Comparison of ENCODE assay signal across 9 mouse cellular contexts in genomic region chr19:23901177-23901576, GRCm38 (mm10).
DNase-seq lines count a peak whose midpoint lies in the region; ATAC-seq and TF ChIP-seq lines count a peak whose summit lies in the region.
"Had no signal": no experiment of that assay in that cellular context is flagged by ENCODE, and none has a peak within 500 bp of the region (broad histone marks: within the 10 kb centered on the region; RNA-seq: fewer than 3 reads in every experiment).

No protein-coding gene starts in this region.

- peak in 2 of 3 experiments; percentile 17 to 42; a peak in 3 of 6 replicates for TF ChIP-seq CTCF in MEL (IDR thresholded peaks at IDR 0.05 in 2 of 3, conservative IDR thresholded peaks at IDR 0.05 in 1 of 3; ENCODE audit: control insufficient read depth in 1 of 3, insufficient read depth in 1 of 3, low read depth in 2 of 3, low read length in 3 of 3, poor library complexity in 1 of 3, severe bottlenecking in 1 of 3)
- TF ChIP-seq CTCF in gastrocnemius, adult 2 months (IDR thresholded peaks at IDR 0.05) = peak; percentile 82

- TF ChIP-seq EP300 in MEL (IDR thresholded peaks at IDR 0.05; ENCODE audit: low read depth in 1 of 2, low read length in 2 of 2) = no peak

- H3K9ac ChIP-seq in heart, embryonic 11.5 days (ENCODE audit: low read depth, low read length) = no peak overlapping the region
- no peak overlapping the region for H3K9ac ChIP-seq in MEL (ENCODE audit: control insufficient read depth, low read depth, low read length, poor library complexity, severe bottlenecking)
- no peak overlapping the region for H3K9ac ChIP-seq in midbrain, embryonic 15.5 days
- H3K9ac ChIP-seq: neural tube, embryonic 13.5 days had no signal

- no peak for TF ChIP-seq RAD21 in MEL (IDR thresholded peaks at IDR 0.05; ENCODE audit: low read depth, low read length)

- H3K36me3 ChIP-seq in heart, embryonic 11.5 days (ENCODE audit: control insufficient read depth, insufficient read depth, low read length) = no peaks in the 10 kb centered on the region
- no peaks in the 10 kb centered on the region for H3K36me3 ChIP-seq in MEL (ENCODE audit: control insufficient read depth in 1 of 2, insufficient read depth in 2 of 2, low read length in 2 of 2)
- H3K36me3 ChIP-seq in midbrain, embryonic 15.5 days (replicated peaks) = no peaks in the 10 kb centered on the region
- H3K36me3 ChIP-seq: neural tube, embryonic 13.5 days had no signal

- intact Hi-C loops in heart, postnatal 10 days (cut with DNase I) = loop anchor here (1.0 to 2.0 kb wide), 2 partner anchors 40 to 60 kb away; no protein-coding TSS in a partner anchor
- intact Hi-C loops in gastrocnemius, adult 2 months (cut with DNase I) = loop anchor here (1.0 kb wide), 2 partner anchors 39 to 60 kb away; no protein-coding TSS in a partner anchor

- H3K27me3 ChIP-seq in heart, embryonic 11.5 days (ENCODE audit: control insufficient read depth, insufficient read depth, low read length) = no peaks in the 10 kb centered on the region
- no peaks in the 10 kb centered on the region for H3K27me3 ChIP-seq in MEL (ENCODE audit: control insufficient read depth in 1 of 2, insufficient read depth in 2 of 2, low read length in 2 of 2)
- H3K27me3 ChIP-seq in midbrain, embryonic 15.5 days (replicated peaks) = no peaks in the 10 kb centered on the region
- H3K27me3 ChIP-seq: neural tube, embryonic 13.5 days had no signal

- H3K27ac ChIP-seq in heart, embryonic 11.5 days (ENCODE audit: low read depth, low read length) = no peak overlapping the region
- no peak overlapping the region for H3K27ac ChIP-seq in MEL (ENCODE audit: control insufficient read depth, low read depth, low read length)
- no peak overlapping the region for H3K27ac ChIP-seq in gastrocnemius, adult 2 months
- H3K27ac ChIP-seq in midbrain, embryonic 15.5 days = no peak overlapping the region
- H3K27ac ChIP-seq: neural tube, embryonic 13.5 days had no signal

- no peak overlapping the region for H3K4me2 ChIP-seq in heart, embryonic 11.5 days
- H3K4me2 ChIP-seq in midbrain, embryonic 15.5 days = no peak overlapping the region
- H3K4me2 ChIP-seq: neural tube, embryonic 13.5 days had no signal

- 64% methylated on average over 3 of the region's 3 CpGs for WGBS in heart, embryonic 11.5 days (ENCODE audit: insufficient replicate concordance)
- WGBS in midbrain, embryonic 15.5 days = 66% methylated on average over 3 of the region's 3 CpGs

- H3K4me3 ChIP-seq in heart, embryonic 11.5 days (ENCODE audit: low read depth, low read length) = no peak overlapping the region
- no peak overlapping the region for H3K4me3 ChIP-seq in MEL (ENCODE audit: control insufficient read depth in 1 of 2, insufficient read depth in 1 of 2, low read depth in 2 of 2, low read length in 2 of 2)
- H3K4me3 ChIP-seq in gastrocnemius, adult 2 months = no peak overlapping the region
- no peak overlapping the region for H3K4me3 ChIP-seq in midbrain, embryonic 15.5 days
- H3K4me3 ChIP-seq: neural tube, embryonic 13.5 days had no signal

- H3K79me2 ChIP-seq in MEL (ENCODE audit: control insufficient read depth, insufficient read depth, low read length, poor library complexity) = no peaks in the 10 kb centered on the region

- ATAC-seq in heart, embryonic 11.5 days (replicated peaks; ENCODE audit: insufficient number of reproducible peaks, low FRiP score, low TSS enrichment) = no peak
- ATAC-seq in midbrain, embryonic 15.5 days (replicated peaks) = no peak

- DNase-seq in heart, postnatal 10 days = peak; percentile 35 to 50
- DNase-seq in 3T3-L1 (ENCODE audit: low read depth, low spot score) = peak; percentile 48
- DNase-seq in MEL (ENCODE audit: low read depth, low spot score) = peak; percentile 2
- DNase-seq in gastrocnemius, adult 2 months = peak; percentile 64
- DNase-seq in lung, postnatal 10 days = peak; percentile 67
- no peak for DNase-seq in frontal cortex, postnatal 25 days (ENCODE audit: low spot score in 2 of 2)

- H3K9me3 ChIP-seq in heart, embryonic 11.5 days (replicated peaks; ENCODE audit: control insufficient read depth, low read length) = no peaks in the 10 kb centered on the region
- no peaks in the 10 kb centered on the region for H3K9me3 ChIP-seq in MEL (replicated peaks; ENCODE audit: insufficient read depth, low read length)
- H3K9me3 ChIP-seq in midbrain, embryonic 15.5 days = no peaks in the 10 kb centered on the region
- H3K9me3 ChIP-seq: neural tube, embryonic 13.5 days had no signal

- TF ChIP-seq POLR2A in MEL (IDR thresholded peaks at IDR 0.05; ENCODE audit: control insufficient read depth in 1 of 2, insufficient read depth in 1 of 2, low read depth in 1 of 2, low read length in 2 of 2, poor library complexity in 1 of 2) = no peak

- no peaks in the 10 kb centered on the region for H3K4me1 ChIP-seq in heart, embryonic 11.5 days (ENCODE audit: control insufficient read depth, insufficient read depth, low read length)
- H3K4me1 ChIP-seq in MEL (ENCODE audit: control insufficient read depth in 1 of 2, insufficient read depth in 2 of 2, low read length in 2 of 2) = no peaks in the 10 kb centered on the region
- peaks cover 32% of the 10 kb centered on the region for H3K4me1 ChIP-seq in midbrain, embryonic 15.5 days

TF ChIP-seq in MEL, 35 proteins besides CTCF, POLR2A, EP300 and RAD21:
- TF ChIP-seq RCOR1 (IDR thresholded peaks at IDR 0.05; ENCODE audit: low read depth, low read length) (no peak), SMC3 (IDR thresholded peaks at IDR 0.05; ENCODE audit: low read depth, low read length) (0 out of 2 replicates have a peak, but pooled peaks have one; percentile 6)

Comparison
In these comparisons a context has a peak if more than half of its experiments do, and no peak if none do; other contexts are left out.
1. DNase-seq: peak in heart, postnatal 10 days (2 of 2), 3T3-L1 (single experiment), MEL (single experiment), gastrocnemius, adult 2 months (single experiment) and lung, postnatal 10 days (single experiment); none in frontal cortex, postnatal 25 days (0 of 2).